Mouse (Mus musculus) liver, embryonic 14.5 days (tissue): Measurements from ENCODE around the gene Hoga1.

Experiments
- CTCF ChIP-seq: IDR thresholded peaks from 2 replicates; pipeline ENCODE4 v1.5.1; 2016; ENCODE audit warnings: antibody characterized with exemption, low read depth, control low read depth
- EP300 ChIP-seq: IDR thresholded peaks from 2 replicates; pipeline ENCODE4 v1.6.1; 2016; ENCODE audit warnings: antibody characterized with exemption, low read depth

- TF ChIP-seq CTCF: no peak
- TF ChIP-seq EP300: no peak
Measured at GRCm38 (mm10) chr19:42031112-42031511, 14.3 kb upstream of the Hoga1 start.
